Mouse (Mus musculus): Measurements from ENCODE around the gene Sstr3.

- no peak for TF ChIP-seq CTCF (IDR thresholded peaks at IDR 0.05; ENCODE audit: low read depth, low read length)
- TF ChIP-seq POLR2A (IDR thresholded peaks at IDR 0.05; ENCODE audit: insufficient read depth, low read length) = no peak
- TF ChIP-seq EP300 (IDR thresholded peaks at IDR 0.05; ENCODE audit: insufficient read depth, low read depth, low read length) = no peak
Observed at GRCm38 (mm10) chr15:78521892-78522291, 22.6 kb downstream of the Sstr3 start.
